Mouse (Mus musculus): Measurements from ENCODE around the gene Rtl8b. TPM values are rescaled to one million over a fixed set of nuclear protein-coding genes. Genes with fewer than 3 reads are reported as not detected.

Rtl8b gene
- 1 to 10 TPM; 7.0 to 9.0 TPM for total RNA-seq (2023)

DNA sequence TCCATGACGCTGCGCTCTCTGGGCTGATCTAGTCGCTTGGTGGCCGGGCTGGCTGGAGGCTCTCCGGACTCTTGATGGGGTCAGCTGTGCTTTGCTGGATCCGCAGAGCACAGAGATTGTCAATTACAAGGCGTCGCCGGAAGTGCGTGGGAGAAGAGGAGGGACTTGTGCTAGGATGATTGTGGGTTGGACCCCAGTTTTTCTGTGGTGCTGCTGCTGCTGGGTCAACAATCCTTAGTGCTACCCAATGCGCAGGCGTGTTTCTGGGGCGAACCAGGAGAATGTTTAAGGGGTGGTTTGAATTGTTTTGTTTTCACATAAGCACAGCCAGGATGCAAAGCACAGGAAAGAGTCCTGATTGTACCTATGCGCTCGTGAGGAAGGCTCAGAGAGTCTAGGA is at the start of gene Rtl8b:
Gene Rtl8b (minus strand): TSS at position 115 of the 400 bp plus-strand sequence.

DNA sequence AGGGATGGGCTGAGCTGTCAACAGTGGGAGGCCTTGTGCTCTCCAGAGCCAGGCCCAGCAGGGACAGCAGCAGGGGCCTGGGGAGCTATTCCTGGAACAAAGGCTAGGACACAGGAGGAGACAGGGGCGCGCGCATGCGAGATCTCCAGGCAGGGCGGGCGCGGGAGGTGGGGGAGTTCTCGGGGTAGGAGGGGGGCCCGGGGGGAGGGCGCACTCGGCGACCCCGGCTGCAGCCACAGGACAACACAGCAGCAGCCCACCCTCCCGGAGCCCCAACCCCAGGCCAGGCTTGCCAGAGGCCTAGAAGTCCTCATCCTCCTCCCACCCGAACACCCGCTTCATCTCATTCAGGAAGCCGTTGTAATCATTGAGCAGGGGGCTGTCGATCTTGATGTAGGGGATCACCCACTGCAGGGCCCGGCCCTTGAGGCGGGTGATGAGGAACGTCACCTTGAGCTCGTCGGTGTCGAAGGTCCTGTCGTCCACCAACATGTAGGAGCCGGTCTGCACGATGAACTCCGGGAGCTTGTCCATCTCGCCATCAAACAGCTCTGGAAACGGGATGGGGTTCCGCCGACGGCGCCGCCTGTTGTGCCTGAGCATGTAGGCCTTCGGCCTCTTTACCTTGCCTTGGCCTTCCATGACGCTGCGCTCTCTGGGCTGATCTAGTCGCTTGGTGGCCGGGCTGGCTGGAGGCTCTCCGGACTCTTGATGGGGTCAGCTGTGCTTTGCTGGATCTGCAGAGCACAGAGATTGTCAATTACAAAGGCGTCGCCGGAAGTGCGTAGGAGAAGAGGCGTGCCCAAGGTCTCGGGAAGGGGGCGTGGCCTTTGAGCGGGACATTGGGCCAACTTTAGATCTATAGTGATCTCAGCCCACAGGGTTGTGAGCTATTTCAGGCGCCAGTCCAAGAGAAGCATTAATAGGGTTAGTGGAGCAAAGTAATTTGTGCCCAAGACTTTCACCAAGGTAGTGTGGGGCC is 26.9 kb downstream of the Rtl8b start, which contains the start of gene Rtl8a:
Gene Rtl8a (minus strand): TSS at position 703 of the 982 bp plus-strand sequence.

Other genes starting within 250 kb of the Rtl8b start
- not detected for gene Etd, start 235.5 kb downstream of the Rtl8b start, total RNA-seq (2023)
- gene Rtl8c, start 62.4 kb downstream of the Rtl8b start, total RNA-seq (2023) = 1 to 10 TPM; 1.4 to 1.7 TPM
- not detected for gene Gm14597, start 61.4 kb downstream of the Rtl8b start, total RNA-seq (2023)
- 10 to 100 TPM in 1 of 2 experiments, 1 to 10 TPM in 1; 7.5 to 13.9 TPM for gene Rtl8a, start 26.7 kb downstream of the Rtl8b start, total RNA-seq (2023)
- not detected for gene 4930502E18Rik, start 54.4 kb upstream of the Rtl8b start, total RNA-seq (2023)
- not detected for gene 1700013H16Rik, start 87.4 kb upstream of the Rtl8b start, total RNA-seq (2023)
- not detected for gene Zfp36l3, start 106.0 kb upstream of the Rtl8b start, total RNA-seq (2023)
- 1 to 10 TPM; 1.1 to 1.5 TPM for gene Xlr, start 127.3 kb upstream of the Rtl8b start, total RNA-seq (2023)

Data from neutrophil, adult 83 days (primary cell).